36 mouse cellular contexts compared by ENCODE assay signal in the genomic region with DNA sequence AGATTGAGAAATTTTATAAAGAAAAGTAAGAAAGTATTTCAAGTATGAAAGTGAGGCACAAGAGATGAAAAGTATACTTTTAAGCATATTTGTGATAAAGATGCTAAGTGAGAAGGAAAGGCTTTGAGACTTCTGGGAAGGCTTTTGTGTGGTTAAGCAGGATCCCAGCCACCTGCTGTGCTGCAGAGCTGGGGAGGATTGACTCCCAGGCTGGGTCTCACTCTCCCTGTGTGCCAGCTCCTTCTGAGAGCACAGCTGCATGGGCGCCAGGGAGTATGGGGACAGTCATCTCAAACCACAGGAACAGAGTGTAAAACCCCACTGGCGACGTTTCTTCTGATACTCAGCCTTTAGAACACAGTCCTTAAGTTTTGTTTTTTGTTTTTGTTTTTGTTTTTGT. TPM values are rescaled to one million over a fixed set of nuclear protein-coding genes. Genes with fewer than 3 reads are reported as not detected.
DNase-seq lines count a peak whose midpoint lies in the region; ATAC-seq and TF ChIP-seq lines count a peak whose summit lies in the region.
"Had no signal": no experiment of that assay in that cellular context is flagged by ENCODE, and none has a peak within 500 bp of the region (broad histone marks: within the 10 kb centered on the region; RNA-seq: fewer than 3 reads in every experiment).

No protein-coding gene starts in this region.

- in situ Hi-C loops in ES-E14 (cut with MboI; ENCODE audit: low sequenced_read_pairs in 2 of 2, unreplicated experiment in 2 of 2): no loop called here

- H3K36me3 ChIP-seq in midbrain, embryonic 11.5 days (ENCODE audit: control insufficient read depth, insufficient read depth, low read length): no peaks in the 10 kb centered on the region
- no peaks in the 10 kb centered on the region for H3K36me3 ChIP-seq in midbrain, embryonic 15.5 days (replicated peaks)
- H3K36me3 ChIP-seq in ES-E14 (ENCODE audit: control insufficient read depth, insufficient read depth, low read length, poor library complexity, severe bottlenecking): no peaks in the 10 kb centered on the region
- H3K36me3 ChIP-seq: embryonic facial prominence, embryonic 12.5 days; embryonic facial prominence, embryonic 15.5 days; forebrain, embryonic 12.5 days; forebrain, embryonic 15.5 days; G1E; heart, embryonic 10.5 days; heart, embryonic 13.5 days had no signal

- ATAC-seq in midbrain, embryonic 11.5 days (ENCODE audit: low FRiP score): no peak
- ATAC-seq in midbrain, embryonic 15.5 days (replicated peaks): no peak
- ATAC-seq: CD4-positive, CD25-positive, alpha-beta regulatory T cell, adult 4 months; forebrain, embryonic 15.5 days; hindbrain, postnatal 0 days; inflammation-experienced regulatory T-cells, adult 6 months; intestine, embryonic 16.5 days; Patski had no signal

- H3K9ac ChIP-seq in midbrain, embryonic 11.5 days (ENCODE audit: low read length): no peak overlapping the region
- H3K9ac ChIP-seq in midbrain, embryonic 15.5 days: no peak overlapping the region
- H3K9ac ChIP-seq in ES-E14 (ENCODE audit: insufficient read depth, low read depth, low read length, poor library complexity, severe bottlenecking): no peak overlapping the region
- H3K9ac ChIP-seq: embryonic facial prominence, embryonic 12.5 days; embryonic facial prominence, embryonic 15.5 days; forebrain, embryonic 12.5 days; forebrain, embryonic 15.5 days; heart, embryonic 13.5 days; hindbrain, embryonic 14.5 days had no signal

- peak; percentile 8 for DNase-seq in midbrain, embryonic 11.5 days (ENCODE audit: low spot score, missing footprints)
- peak; percentile 42 for DNase-seq in ES-CJ7 (ENCODE audit: low read depth, low spot score)
- peak; percentile 19 for DNase-seq in ES-E14 (ENCODE audit: low read depth, low spot score)
- DNase-seq in brain, adult 2 months (ENCODE audit: low read depth, low spot score): peak; percentile 55
- DNase-seq in lung, postnatal 14 days: no peak
- DNase-seq: adrenal gland, postnatal 10 days; adrenal gland, postnatal 36 days; cerebellum, adult 11 months; cerebellum, adult 2 months; cerebellum, adult 9-11 months; cerebellum, postnatal 25 days; gastrocnemius, adult 2 months; gastrocnemius, postnatal 14 days; heart, adult 18-20 months; heart, postnatal 14 days; heart, postnatal 4 days had no signal

- H3K9me3 ChIP-seq in midbrain, embryonic 11.5 days (ENCODE audit: control insufficient read depth, low read length): no peaks in the 10 kb centered on the region
- no peaks in the 10 kb centered on the region for H3K9me3 ChIP-seq in midbrain, embryonic 15.5 days
- peaks cover under 1% of the 10 kb centered on the region; the same call in 1 of the 2 replicates for H3K9me3 ChIP-seq in ES-E14 (ENCODE audit: control insufficient read depth, insufficient read depth, low read depth, low read length)
- H3K9me3 ChIP-seq: embryonic facial prominence, embryonic 12.5 days; embryonic facial prominence, embryonic 15.5 days; forebrain, embryonic 12.5 days; forebrain, embryonic 15.5 days; G1E; heart, embryonic 10.5 days had no signal

- H3K27ac ChIP-seq in midbrain, embryonic 11.5 days (ENCODE audit: low read depth, low read length): no peak overlapping the region
- H3K27ac ChIP-seq in midbrain, embryonic 15.5 days: no peak overlapping the region
- H3K27ac ChIP-seq in ES-E14 (ENCODE audit: insufficient read depth, low read depth, low read length, poor library complexity, severe bottlenecking): no peak overlapping the region
- H3K27ac ChIP-seq: embryonic facial prominence, embryonic 12.5 days; embryonic facial prominence, embryonic 15.5 days; forebrain, embryonic 12.5 days; forebrain, embryonic 15.5 days; gastrocnemius, adult 2 months; heart, embryonic 10.5 days; heart, embryonic 13.5 days; hindbrain, embryonic 14.5 days; hindbrain, postnatal 0 days had no signal

- 65% methylated on average over 3 of the region's 3 CpGs for WGBS in midbrain, embryonic 11.5 days
- 66% methylated on average over 3 of the region's 3 CpGs for WGBS in midbrain, embryonic 15.5 days

- no peak overlapping the region for H3K4me2 ChIP-seq in midbrain, embryonic 11.5 days
- H3K4me2 ChIP-seq in midbrain, embryonic 15.5 days: no peak overlapping the region
- H3K4me2 ChIP-seq: embryonic facial prominence, embryonic 12.5 days; embryonic facial prominence, embryonic 15.5 days; forebrain, embryonic 12.5 days; forebrain, embryonic 15.5 days; heart, embryonic 13.5 days; hindbrain, embryonic 14.5 days had no signal

- H3K4me3 ChIP-seq in midbrain, embryonic 11.5 days (ENCODE audit: low read depth, low read length): no peak overlapping the region
- no peak overlapping the region for H3K4me3 ChIP-seq in midbrain, embryonic 15.5 days
- H3K4me3 ChIP-seq in ES-E14 (ENCODE audit: insufficient read depth in 1 of 2, low read depth in 1 of 2, low read length in 2 of 2, poor library complexity in 1 of 2, severe bottlenecking in 1 of 2): no peak overlapping the region
- H3K4me3 ChIP-seq: embryonic facial prominence, embryonic 12.5 days; embryonic facial prominence, embryonic 15.5 days; forebrain, embryonic 12.5 days; forebrain, embryonic 15.5 days; gastrocnemius, adult 2 months; heart, embryonic 10.5 days; heart, embryonic 13.5 days had no signal

- H3K27me3 ChIP-seq in midbrain, embryonic 11.5 days (ENCODE audit: control insufficient read depth, insufficient read depth, low read length): no peaks in the 10 kb centered on the region
- H3K27me3 ChIP-seq in midbrain, embryonic 15.5 days (replicated peaks): no peaks in the 10 kb centered on the region
- H3K27me3 ChIP-seq: embryonic facial prominence, embryonic 12.5 days; embryonic facial prominence, embryonic 15.5 days; forebrain, embryonic 12.5 days; forebrain, embryonic 15.5 days; heart, embryonic 13.5 days; Patski had no signal

- H3K4me1 ChIP-seq in midbrain, embryonic 11.5 days (ENCODE audit: control insufficient read depth, insufficient read depth, low read length): no peaks in the 10 kb centered on the region
- H3K4me1 ChIP-seq in midbrain, embryonic 15.5 days: no peaks in the 10 kb centered on the region
- H3K4me1 ChIP-seq in ES-E14 (ENCODE audit: control insufficient read depth in 2 of 2, insufficient read depth in 2 of 2, low read length in 2 of 2, poor library complexity in 1 of 2): no peaks in the 10 kb centered on the region
- H3K4me1 ChIP-seq: embryonic facial prominence, embryonic 12.5 days; embryonic facial prominence, embryonic 15.5 days; forebrain, embryonic 12.5 days; forebrain, embryonic 15.5 days; heart, embryonic 10.5 days; heart, embryonic 13.5 days had no signal

TF ChIP-seq in ES-E14, 5 proteins besides CTCF, POLR2A, EP300 and RAD21:
- TF ChIP-seq ZNF384 (IDR thresholded peaks at IDR 0.05; ENCODE audit: low read depth, low read length): no peak
- no peak for TF ChIP-seq CHD2 (IDR thresholded peaks at IDR 0.05; ENCODE audit: low read depth, low read length)

RNA-seq across cellular contexts. Expression of a gene that starts 3.3 kb away (rescaled TPM):
- not detected in 2 replicates for polyA plus RNA-seq in midbrain, embryonic 11.5 days (2014; fragmentation: Nextera tagmentation; extraction: Ambion mirVana)
- not detected in 2 replicates for polyA plus RNA-seq in midbrain, embryonic 15.5 days (2015; fragmentation: Nextera tagmentation; extraction: Ambion mirVana)
- not detected in 2 replicates for total RNA-seq in ES-E14 (2012; rRNA removed)
- total RNA-seq: adrenal gland, adult 18-20 months; adrenal gland, postnatal 10 days; adrenal gland, postnatal 36 days; common myeloid progenitor, adult 5-6 weeks; gastrocnemius, adult 2 months; gastrocnemius, postnatal 14 days; gastrocnemius, postnatal 4 days; heart, adult 18-20 months; heart, postnatal 14 days; heart, postnatal 4 days; hindbrain, postnatal 0 days had no signal
- polyA plus RNA-seq: C2C12; CD4-positive, CD25-positive, alpha-beta regulatory T cell, adult 4 months; cerebellum, adult 2 months; embryonic facial prominence, embryonic 12.5 days; embryonic facial prominence, embryonic 15.5 days; forebrain, embryonic 12.5 days; forebrain, embryonic 15.5 days; G1E; heart, embryonic 10.5 days; heart, embryonic 13.5 days; heart, embryonic 16.5 days; hindbrain, embryonic 11.5 days; hindbrain, embryonic 14.5 days; hindbrain, postnatal 0 days; inflammation-experienced regulatory T-cells, adult 6 months; intestine, embryonic 16.5 days; Patski had no signal
